Mouse (Mus musculus) small intestine, adult 2 months (tissue): ENCODE data around the gene Sbf2.

ENCODE experiments used
- CTCF ChIP-seq: fragments of 200-500 bp; IDR thresholded peaks from 2 replicates; pipeline ENCODE4 v1.5.1; 2012; ENCODE audit warnings: low read depth, mild to moderate bottlenecking, control low read depth, inconsistent platforms, low read length, moderate library complexity, mixed read lengths; ENCODE audit not compliant: insufficient replicate concordance, insufficient read length; ENCODE audit errors: extremely low read depth
- POLR2A ChIP-seq: fragments of 200-500 bp; IDR thresholded peaks from 2 replicates; pipeline ENCODE4 v1.6.1; 2012; ENCODE audit warnings: low read depth, mild to moderate bottlenecking, control low read depth, inconsistent platforms, low read length, moderate library complexity

DNA sequence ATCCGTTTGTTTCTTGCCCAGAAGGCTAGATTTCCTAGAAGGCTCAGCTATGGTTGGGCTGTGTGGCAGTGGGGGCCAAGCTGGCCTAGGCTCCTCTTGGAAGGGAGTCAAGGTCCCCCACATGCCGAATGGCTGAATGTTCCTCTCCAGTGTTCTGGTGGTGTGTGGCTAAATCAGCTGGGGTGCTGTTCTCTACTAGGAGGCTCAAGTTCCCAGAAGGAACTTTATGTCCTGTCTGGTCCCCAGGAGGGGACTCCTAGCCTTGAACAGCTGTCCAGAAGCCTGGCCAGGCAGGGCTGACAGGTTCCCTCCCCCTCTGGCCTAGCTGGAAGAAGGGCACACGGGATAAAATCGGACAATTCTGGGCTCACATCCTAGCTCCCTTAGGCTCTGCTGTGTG is 317.1 kb downstream of the Sbf2 start:
- TF ChIP-seq CTCF (no peak), POLR2A (no peak)
